Mouse (Mus musculus): ENCODE measurements around the gene Tns4.

Tns4 gene

GRCm38 (mm10) chr11:99093740-99094139, 4.6 kb upstream of the Tns4 start:
- no peak for DNase-seq (ENCODE audit: low read depth, low spot score)

- peak; percentile 37 for DNase-seq (ENCODE audit: low read depth, low spot score)
Measured at GRCm38 (mm10) chr11:99091666-99092065, 2.6 kb upstream of the Tns4 start.

- DNase-seq (ENCODE audit: low read depth, low spot score), result peak; percentile 65
Measured at GRCm38 (mm10) chr11:99090391-99090790, 1.3 kb upstream of the Tns4 start.

GRCm38 (mm10) chr11:99088486-99088885, 620 bp downstream of the Tns4 start:
- DNase-seq (ENCODE audit: low read depth, low spot score), result no peak

GRCm38 (mm10) chr11:99084366-99084765, 4.7 kb downstream of the Tns4 start:
- no peak for DNase-seq (ENCODE audit: low read depth, low spot score)

- no peak for DNase-seq (ENCODE audit: low read depth, low spot score)
Measured at GRCm38 (mm10) chr11:99083516-99083915, 5.6 kb downstream of the Tns4 start.

GRCm38 (mm10) chr11:99082098-99082497, 7.0 kb downstream of the Tns4 start:
- DNase-seq (ENCODE audit: low read depth, low spot score), result no peak

- no peak for DNase-seq (ENCODE audit: low read depth, low spot score)
Measured at GRCm38 (mm10) chr11:99081566-99081965, 7.5 kb downstream of the Tns4 start.

- DNase-seq (ENCODE audit: low read depth, low spot score), result no peak
Measured at GRCm38 (mm10) chr11:99080902-99081543, 8.1 kb downstream of the Tns4 start.

- no peak for DNase-seq (ENCODE audit: low read depth, low spot score)
Measured at GRCm38 (mm10) chr11:99077869-99078268, 11.2 kb downstream of the Tns4 start.

GRCm38 (mm10) chr11:99076744-99077319, 12.3 kb downstream of the Tns4 start:
- DNase-seq (ENCODE audit: low read depth, low spot score), result peak; percentile 42

- DNase-seq (ENCODE audit: low read depth, low spot score), result no peak
Measured at GRCm38 (mm10) chr11:99073781-99074180, 15.3 kb downstream of the Tns4 start.

- no peak for DNase-seq (ENCODE audit: low read depth, low spot score)
Measured at GRCm38 (mm10) chr11:99071866-99072265, 17.2 kb downstream of the Tns4 start.

GRCm38 (mm10) chr11:99068455-99068854, 20.7 kb downstream of the Tns4 start:
- DNase-seq (ENCODE audit: low read depth, low spot score), result no peak

GRCm38 (mm10) chr11:99067591-99067990, 21.5 kb downstream of the Tns4 start:
- no peak for DNase-seq (ENCODE audit: low read depth, low spot score)

- peak; percentile 86 for DNase-seq (ENCODE audit: low read depth, low spot score)
Measured at GRCm38 (mm10) chr11:99065979-99066378, 23.1 kb downstream of the Tns4 start.

- DNase-seq (ENCODE audit: low read depth, low spot score), result peak; percentile 61
Measured at GRCm38 (mm10) chr11:99065353-99065752, 23.8 kb downstream of the Tns4 start.

GRCm38 (mm10) chr11:99063406-99064131, 25.5 kb downstream of the Tns4 start:
- DNase-seq (ENCODE audit: low read depth, low spot score), result no peak

GRCm38 (mm10) chr11:99062661-99063060, 26.4 kb downstream of the Tns4 start:
- no peak for DNase-seq (ENCODE audit: low read depth, low spot score)

GRCm38 (mm10) chr11:99060435-99060834, 28.7 kb downstream of the Tns4 start:
- no peak for DNase-seq (ENCODE audit: low read depth, low spot score)

GRCm38 (mm10) chr11:99055571-99056452, 33.3 kb downstream of the Tns4 start:
- DNase-seq (ENCODE audit: low read depth, low spot score), result no peak

- no peak for DNase-seq (ENCODE audit: low read depth, low spot score)
Measured at GRCm38 (mm10) chr11:99055143-99055542, 34.0 kb downstream of the Tns4 start.
